Mouse (Mus musculus) kidney, embryonic 15.5 days (tissue): ENCODE data around the gene Gmpr. TPM values are rescaled to one million over a fixed set of nuclear protein-coding genes. Genes with fewer than 3 reads are reported as not detected.

ENCODE experiments used
- ATAC-seq: fragments of 200-750 bp; cut with Nextera tagmentation; replicated peaks from 2 replicates; pipeline ENCODE4 v1.8.0; 2017; ENCODE audit warnings: moderate TSS enrichment; ENCODE audit not compliant: low FRiP score
- H3K27ac ChIP-seq: fragments of 300-500 bp; sonication (generic); 2 replicates; pipeline ENCODE4 v1.5.1; 2015; ENCODE audit warnings: mild to moderate bottlenecking, inconsistent platforms
- H3K27me3 ChIP-seq: fragments of 300-500 bp; sonication (generic); 2 replicates; pipeline ENCODE4 v1.6.1; 2015; ENCODE audit warnings: inconsistent platforms
- H3K36me3 ChIP-seq: fragments of 300-500 bp; sonication (generic); 2 replicates; pipeline ENCODE4 v1.6.1; 2015; ENCODE audit warnings: inconsistent platforms
- H3K4me1 ChIP-seq: fragments of 300-500 bp; sonication (generic); 2 replicates; pipeline ENCODE4 v1.6.1; 2015; ENCODE audit warnings: inconsistent platforms
- H3K4me2 ChIP-seq: fragments of 300-500 bp; sonication (generic); 2 replicates; pipeline ENCODE4 v1.6.1; 2015; ENCODE audit warnings: moderate library complexity, mild to moderate bottlenecking, inconsistent platforms
- H3K4me3 ChIP-seq: fragments of 300-500 bp; sonication (generic); replicated peaks from 2 replicates; pipeline ENCODE4 v1.5.1; 2015; ENCODE audit warnings: mild to moderate bottlenecking, inconsistent platforms
- H3K9ac ChIP-seq: fragments of 300-500 bp; sonication (generic); 2 replicates; pipeline ENCODE4 v1.6.1; 2015; ENCODE audit warnings: mild to moderate bottlenecking, inconsistent platforms
- H3K9me3 ChIP-seq: fragments of 300-500 bp; sonication (generic); replicated peaks from 2 replicates; pipeline ENCODE4 v1.6.1; 2016; ENCODE audit warnings: inconsistent platforms
- WGBS: fragments of 180-500 bp; shearing (Covaris S2); methylation state at CpG from one replicate; pipeline ENCODE4 v1.1.7; 2015; ENCODE audit warnings: mixed read lengths; 5-methylcytosine and 5-hydroxymethylcytosine counted together
- polyA plus RNA-seq: library from polyadenylated mRNA; unstranded; fragments of >200 nt; fragmentation: Nextera tagmentation; extraction: Ambion mirVana; gene quantifications from 2 replicates; pipeline ENCODE4 v1.2.1, GENCODE M21; 2015

Gmpr gene
- polyA plus RNA-seq, 1 experiment from 2014 or later = 52.1 TPM

DNA sequence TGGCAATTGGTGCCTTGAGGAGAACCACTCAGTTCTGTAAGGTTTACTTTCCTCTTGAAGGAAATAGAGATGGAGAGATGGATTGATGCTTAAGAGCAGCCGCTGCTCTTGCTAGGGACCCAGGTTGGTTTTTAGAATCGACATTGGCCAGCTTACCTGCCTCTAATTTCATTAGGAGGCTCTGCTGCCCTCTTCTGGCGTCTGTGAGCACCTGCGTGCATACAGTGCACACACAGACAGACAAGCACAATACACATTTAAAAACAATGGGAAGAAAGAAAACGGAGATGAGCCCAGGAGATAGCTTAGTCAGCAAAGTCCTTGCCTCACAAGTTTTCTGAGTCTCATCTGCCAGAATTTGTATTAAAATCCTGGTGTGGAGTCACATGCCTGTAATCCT lies 75.8 kb downstream of the Gmpr start:
- Histone ChIP-seq H3K9me3 (no peaks in the 10 kb centered on the region), H3K27ac (no peak overlapping the region), H3K4me2 (no peak overlapping the region), H3K36me3 (no peaks in the 10 kb centered on the region), H3K4me1 (peaks cover 14% of the 10 kb centered on the region), H3K27me3 (no peaks in the 10 kb centered on the region), H3K9ac (no peak overlapping the region), H3K4me3 (no peak overlapping the region)
- ATAC-seq = no peak
- WGBS = 84% methylated on average over 5 of the region's 5 CpGs

DNA sequence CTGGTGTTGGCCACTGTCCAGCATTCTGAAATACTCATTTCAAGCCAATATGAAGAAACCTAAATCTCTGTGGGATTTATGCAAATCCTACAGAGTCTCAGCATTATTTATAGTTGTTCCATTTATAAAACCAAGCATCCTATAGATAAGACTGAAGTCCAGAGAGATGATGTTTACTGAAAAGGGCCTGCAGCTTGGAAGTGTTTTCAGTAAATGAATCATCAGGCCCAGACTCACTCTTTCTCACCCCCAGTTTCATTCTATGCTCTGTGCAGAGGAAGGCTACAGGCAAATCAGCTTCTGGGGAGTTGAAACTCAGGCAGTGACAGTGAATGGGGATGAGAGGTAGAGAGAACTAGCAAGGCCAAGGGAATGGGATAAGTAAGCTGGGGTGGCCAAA lies 83.7 kb downstream of the Gmpr start:
- H3K27me3 ChIP-seq = no peaks in the 10 kb centered on the region
- no peak for ATAC-seq
- H3K36me3 ChIP-seq = no peaks in the 10 kb centered on the region
- no peak overlapping the region for H3K4me3 ChIP-seq
- no peaks in the 10 kb centered on the region for H3K9me3 ChIP-seq
- no peak overlapping the region for H3K9ac ChIP-seq
- H3K4me1 ChIP-seq = peaks cover 5% of the 10 kb centered on the region
- no peak overlapping the region for H3K27ac ChIP-seq
- no peak overlapping the region for H3K4me2 ChIP-seq

DNA sequence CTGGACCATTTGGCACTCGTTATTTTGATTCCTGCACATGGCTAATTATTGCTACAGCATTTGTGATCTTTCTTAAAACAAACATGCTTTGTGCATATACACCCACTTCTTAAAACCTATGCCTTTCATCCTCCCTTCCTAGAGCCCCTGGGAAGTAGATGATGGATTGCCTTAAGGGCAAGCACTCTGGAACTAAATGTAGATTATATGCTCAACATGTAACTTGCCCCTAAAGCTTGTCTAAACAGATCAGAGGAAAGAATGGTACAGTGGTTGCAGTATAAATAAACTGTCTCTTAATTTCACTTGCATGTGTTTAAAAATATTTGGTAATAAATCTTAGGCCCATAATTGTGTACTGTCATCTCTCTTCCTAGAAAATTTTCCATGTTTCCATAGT lies 86.7 kb downstream of the Gmpr start:
- H3K9me3 ChIP-seq = no peaks in the 10 kb centered on the region
- H3K4me2 ChIP-seq = no peak overlapping the region
- no peak for ATAC-seq
- no peaks in the 10 kb centered on the region for H3K27me3 ChIP-seq
- WGBS = 34% methylated on average over 1 of the region's 1 CpGs
- no peak overlapping the region for H3K9ac ChIP-seq
- no peak overlapping the region for H3K4me3 ChIP-seq
- H3K36me3 ChIP-seq = no peaks in the 10 kb centered on the region
- H3K4me1 ChIP-seq = peaks cover 5% of the 10 kb centered on the region
- no peak overlapping the region for H3K27ac ChIP-seq

DNA sequence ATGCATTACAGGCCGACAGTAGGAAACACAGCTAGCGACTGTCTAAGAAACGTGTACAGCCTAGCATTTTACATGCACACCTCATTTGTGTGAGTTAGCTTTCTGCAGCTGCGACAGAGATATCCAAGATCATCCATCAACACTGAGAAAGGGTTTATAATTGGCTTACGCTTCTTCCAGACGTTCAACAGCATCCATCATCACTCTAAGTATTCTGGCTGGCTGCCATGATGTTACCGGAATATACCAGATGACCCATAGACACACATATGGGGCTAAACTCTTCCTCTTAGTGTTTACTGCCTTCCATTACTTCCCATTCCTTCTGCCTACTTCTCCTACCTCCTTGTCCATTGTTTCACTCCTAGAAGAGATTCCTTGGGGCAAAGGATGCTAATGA lies 88.2 kb downstream of the Gmpr start:
- ATAC-seq = no peak
- WGBS = 70% methylated on average over 7 of the region's 7 CpGs
- no peak overlapping the region for H3K27ac ChIP-seq

DNA sequence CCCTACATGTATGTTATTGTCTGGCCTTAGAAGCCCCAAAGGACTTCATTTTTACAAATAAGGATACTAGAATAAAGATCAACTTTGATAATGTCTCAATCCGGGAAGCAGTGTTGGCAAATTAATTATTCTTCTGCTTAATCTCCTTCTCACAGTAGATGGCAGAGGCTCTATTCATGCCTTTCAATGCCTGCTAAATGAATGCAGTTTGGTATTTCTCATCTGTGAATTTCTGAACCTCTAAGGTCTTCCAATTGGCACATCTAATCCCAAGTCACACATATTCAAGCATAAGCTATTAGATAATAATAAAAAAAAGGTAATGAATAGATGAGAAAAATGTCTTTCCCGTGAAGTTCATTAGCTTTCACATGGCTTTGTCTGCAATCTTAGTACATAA lies 92.6 kb downstream of the Gmpr start:
- WGBS = 86% methylated on average over 2 of the region's 2 CpGs
- Histone ChIP-seq H3K9me3 (no peaks in the 10 kb centered on the region), H3K4me3 (no peak overlapping the region), H3K27me3 (no peaks in the 10 kb centered on the region), H3K4me1 (no peaks in the 10 kb centered on the region), H3K4me2 (no peak overlapping the region), H3K36me3 (no peaks in the 10 kb centered on the region), H3K9ac (no peak overlapping the region), H3K27ac (no peak overlapping the region)
- ATAC-seq = no peak

More for the DNA sequence above, 88.2 kb downstream of the Gmpr start:
- Histone ChIP-seq H3K4me3 (no peak overlapping the region), H3K4me2 (no peak overlapping the region), H3K36me3 (no peaks in the 10 kb centered on the region), H3K9ac (no peak overlapping the region), H3K9me3 (no peaks in the 10 kb centered on the region), H3K4me1 (peaks cover 5% of the 10 kb centered on the region), H3K27me3 (no peaks in the 10 kb centered on the region)

DNA sequence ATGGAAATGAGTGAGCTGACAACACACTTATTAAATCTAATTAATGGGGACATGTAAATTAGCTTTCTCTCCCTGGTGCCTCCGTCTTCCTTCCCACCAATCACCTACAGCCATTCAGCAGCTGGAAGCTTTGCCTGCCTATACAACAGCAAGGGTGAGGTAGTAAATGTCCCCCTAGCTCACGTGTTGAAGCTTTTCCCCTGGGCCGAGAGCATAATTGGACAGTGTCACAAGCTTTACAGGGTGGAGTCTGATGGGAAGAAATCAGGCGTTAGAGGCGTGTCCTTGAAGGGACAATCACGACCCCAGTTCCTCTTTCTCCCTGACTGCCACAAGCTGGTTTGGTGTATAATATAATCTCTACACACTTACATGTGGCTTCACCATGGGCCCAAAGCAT lies 93.2 kb downstream of the Gmpr start:
- ATAC-seq = no peak
- whole genome bisulfite sequencing = 54% methylated on average over 6 of the region's 6 CpGs
- Histone ChIP-seq H3K9me3 (no peaks in the 10 kb centered on the region), H3K4me2 (no peak overlapping the region), H3K4me1 (no peaks in the 10 kb centered on the region), H3K9ac (no peak overlapping the region), H3K4me3 (no peak overlapping the region), H3K36me3 (no peaks in the 10 kb centered on the region), H3K27me3 (no peaks in the 10 kb centered on the region), H3K27ac (no peak overlapping the region)

Other genes starting within 250 kb of the Gmpr start
- gene Mylip, start 117.7 kb upstream of the Gmpr start, polyA plus RNA-seq = 13.1 and 14.8 TPM in 2 replicates